Mouse (Mus musculus): Measurements from ENCODE around the gene Zbtb24.
"Not testable (repeated sequence)": the region's sequence is repeated elsewhere in the genome, so short reads cannot be mapped to it uniquely, and the experiment has no call there.

Zbtb24 gene

DNA sequence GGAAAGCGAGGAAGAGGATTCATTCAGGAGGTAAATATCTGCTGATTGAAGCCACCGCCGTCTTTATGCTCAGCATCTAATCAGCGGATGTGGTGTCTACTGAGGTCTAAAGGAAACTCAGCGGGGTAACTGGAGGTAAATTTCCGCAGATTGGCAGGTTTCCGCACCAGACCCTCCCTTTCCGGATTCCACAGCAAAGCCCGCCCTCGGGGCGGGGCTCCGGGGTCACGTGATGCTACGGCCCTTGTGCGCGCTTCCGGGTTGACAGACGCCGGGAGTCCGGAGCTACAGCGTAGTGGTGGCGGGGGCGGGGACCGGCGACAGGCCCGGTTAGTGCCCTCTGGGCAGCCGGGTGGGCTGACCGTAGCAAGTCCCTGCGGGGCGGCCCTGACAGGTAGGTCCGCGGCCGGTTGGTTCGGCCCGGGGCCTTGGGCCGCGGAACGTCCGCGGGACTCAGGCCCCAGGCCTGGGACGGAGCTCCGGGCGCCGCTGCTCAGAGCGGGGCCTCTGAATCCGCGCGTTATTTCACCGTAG is at the start of gene Zbtb24:
Gene Zbtb24, plus strand, starts transcription at position 247 of the 534 bp plus-strand sequence.
- DNase-seq = peak; percentile 99

DNA sequence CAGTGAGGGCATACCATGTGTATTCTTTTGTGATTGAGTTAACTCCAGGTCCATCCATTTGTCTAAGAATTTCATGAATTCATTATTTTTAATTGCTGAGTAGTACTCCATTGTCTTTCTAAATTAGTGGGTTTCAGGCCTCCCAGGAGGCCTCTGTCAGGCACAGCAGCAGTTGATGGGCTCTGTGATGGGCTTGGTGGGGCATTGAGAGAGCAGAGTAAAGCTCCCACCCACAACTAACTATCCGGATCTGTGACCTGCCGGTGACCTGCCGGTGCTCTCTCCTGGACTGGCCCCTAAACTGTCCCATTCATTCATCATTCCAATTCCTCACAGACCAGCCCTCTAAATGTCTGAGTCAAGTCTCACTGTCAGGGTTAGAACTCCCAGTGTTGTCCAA is 49.1 kb upstream of the Zbtb24 start:
- no peak for DNase-seq

DNA sequence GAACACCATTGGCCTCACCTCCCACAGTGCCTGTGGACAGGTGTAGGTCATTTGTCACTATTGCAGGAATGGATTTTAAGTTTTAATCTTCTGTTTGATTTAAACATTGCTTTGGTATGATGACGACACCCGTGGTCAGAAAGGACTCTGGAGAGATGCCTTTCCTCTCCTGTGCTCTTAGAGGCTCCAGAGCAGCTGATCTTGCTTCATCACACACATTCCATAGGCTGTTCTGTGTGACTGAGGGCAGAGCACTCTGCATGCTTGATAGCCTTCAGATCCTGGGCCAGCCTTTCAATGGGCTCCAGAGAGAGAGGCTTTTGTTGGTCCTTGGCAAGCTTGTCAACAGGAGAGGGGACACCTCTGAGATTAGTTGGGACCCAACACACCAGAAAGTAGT is 46.8 kb upstream of the Zbtb24 start:
- DNase-seq = no peak

DNA sequence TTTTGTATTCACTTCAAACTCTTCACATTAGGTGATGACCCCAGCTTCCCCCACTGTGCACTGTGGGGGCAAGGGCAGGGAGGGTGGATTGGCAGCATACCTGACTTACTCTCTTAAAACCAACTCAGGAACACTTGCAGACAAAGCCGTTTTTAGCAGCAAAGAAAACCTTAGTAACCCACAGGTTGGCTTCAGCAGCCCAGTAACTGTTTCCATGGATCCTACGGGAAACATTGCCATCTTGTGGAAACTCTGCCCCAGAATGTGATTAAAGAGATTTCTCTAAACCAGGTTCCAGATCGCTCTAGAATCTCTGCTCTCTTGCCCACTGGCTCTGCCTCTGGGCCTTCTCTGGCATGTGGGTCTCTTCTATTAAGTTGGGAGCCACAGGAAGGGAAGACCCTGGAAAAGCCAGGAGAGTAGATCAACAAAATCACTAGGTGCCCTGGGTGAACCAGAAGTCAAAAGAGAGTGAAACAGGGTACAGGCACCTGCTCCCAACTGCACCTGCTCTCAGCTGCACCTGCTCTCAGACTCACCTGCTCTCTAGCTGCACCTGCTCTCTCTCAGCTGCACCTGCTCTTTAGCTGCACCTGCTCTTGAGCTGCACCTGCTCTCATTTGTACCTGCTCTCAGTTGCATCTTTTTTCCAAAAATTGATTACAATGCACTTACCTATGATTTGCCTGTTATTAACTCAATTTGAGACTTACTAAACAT is 46.1 kb upstream of the Zbtb24 start:
- peak; percentile 10 to 26 for DNase-seq

DNA sequence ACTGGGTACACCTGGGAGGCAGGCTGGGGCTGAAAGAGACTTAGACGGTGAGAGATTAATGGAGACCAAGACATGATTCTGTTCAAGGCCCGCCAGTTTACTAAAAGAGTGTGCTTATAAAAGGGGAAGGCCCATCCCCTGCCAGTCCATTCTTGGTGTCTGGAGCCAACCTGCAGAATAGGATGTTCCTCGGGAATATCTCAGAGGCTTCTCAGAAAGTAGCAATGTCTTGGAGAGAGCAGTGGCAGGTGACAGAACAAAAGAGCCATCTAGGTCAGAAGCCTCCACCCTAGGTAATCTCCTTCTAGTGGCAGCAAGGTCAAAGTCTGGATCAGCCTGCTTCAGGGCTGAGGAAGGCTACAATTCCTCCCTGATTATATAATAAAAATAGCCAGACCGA is 40.0 kb upstream of the Zbtb24 start:
- not testable (repeated sequence) for DNase-seq

DNA sequence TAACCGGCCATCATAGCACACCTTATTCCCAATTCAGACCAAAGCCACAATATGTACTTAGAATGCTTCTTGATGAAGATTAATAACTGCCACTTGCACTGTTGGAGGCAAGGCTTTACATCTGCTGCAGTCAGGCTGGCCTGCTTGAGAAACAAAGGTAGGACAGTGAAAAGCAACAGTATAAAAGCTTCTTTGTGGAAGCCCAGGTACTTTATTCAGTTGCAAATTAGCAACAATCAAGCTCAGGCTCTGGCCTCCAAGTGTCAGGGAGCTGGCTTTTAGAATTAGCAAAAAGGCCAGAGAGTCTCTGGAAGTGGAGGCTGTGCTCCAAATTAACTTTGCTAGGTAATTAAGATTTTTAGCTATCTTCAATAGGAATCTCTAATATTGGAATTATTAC is 39.4 kb upstream of the Zbtb24 start:
- not testable (repeated sequence) for DNase-seq

DNA sequence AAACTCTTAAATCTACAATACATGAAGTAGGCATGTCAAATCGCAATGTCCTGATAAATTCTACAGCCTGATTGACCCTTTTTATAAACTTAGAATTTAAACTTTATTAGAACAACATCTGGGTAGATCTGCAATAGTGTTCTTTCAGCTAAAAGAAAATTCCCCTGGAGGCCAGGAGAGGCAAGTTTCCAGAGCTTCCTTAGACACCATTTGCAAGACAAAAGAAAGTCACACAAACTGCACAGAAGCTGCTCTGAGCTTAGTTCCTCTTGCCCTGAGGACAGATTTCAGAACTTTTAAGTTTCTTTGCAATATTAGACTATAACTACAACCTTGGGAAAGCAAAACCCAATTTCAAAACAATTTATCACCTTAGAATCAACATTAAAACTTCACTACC is 36.7 kb upstream of the Zbtb24 start:
- DNase-seq = not testable (repeated sequence)

DNA sequence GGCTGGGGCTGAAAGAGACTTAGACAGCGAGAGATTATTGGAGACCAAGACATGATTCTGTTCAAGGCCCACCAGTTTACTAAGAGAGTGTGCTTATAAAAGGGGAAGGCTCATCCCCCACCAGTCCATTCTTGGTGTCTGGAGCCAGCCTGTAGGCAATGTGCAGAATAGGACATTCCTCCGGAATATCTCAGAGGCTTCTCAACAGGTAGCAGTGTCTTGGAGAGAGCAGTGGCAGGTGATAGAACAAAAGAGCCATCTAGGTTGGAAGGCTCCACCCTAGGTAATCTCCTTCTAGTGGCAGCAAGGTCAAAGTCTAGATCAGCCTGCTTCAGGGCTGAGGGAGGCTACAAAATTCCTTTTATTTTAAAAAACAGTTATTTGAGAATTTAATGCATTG is 34.8 kb upstream of the Zbtb24 start:
- DNase-seq = not testable (repeated sequence)

DNA sequence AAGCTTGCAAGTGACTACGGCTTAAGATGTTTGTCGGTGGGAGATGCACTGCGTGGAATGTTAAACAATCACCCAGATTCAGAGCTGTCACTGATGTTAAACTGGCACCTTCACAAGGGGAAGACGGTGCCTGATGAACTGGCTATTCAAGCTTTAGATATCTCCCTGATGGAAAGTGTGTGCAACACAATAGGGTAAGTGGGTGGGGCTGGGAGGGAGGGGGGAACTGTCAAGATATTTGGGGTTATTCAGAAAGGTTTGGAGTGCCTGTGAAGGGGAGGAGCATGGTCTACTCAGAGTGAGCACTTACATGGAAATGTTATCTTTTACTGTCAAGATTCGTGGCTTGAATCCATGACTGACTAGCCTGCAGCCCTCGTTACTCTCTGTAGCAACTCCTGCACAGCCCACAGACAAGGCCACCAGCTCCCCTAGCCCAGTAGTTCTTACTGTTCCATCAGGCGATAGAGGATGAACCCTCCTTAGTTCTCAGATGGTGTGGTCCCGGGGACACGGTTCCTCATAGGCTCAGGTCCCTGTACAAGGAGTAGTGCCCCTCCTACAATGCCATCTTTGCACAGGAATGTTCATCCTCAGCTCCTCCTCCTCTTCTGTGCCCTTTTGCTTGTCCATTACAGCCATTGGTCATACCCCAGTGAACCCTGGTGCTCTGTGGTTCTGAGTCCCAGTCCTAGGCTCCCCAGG is 29.5 kb upstream of the Zbtb24 start:
- no peak for DNase-seq

DNA sequence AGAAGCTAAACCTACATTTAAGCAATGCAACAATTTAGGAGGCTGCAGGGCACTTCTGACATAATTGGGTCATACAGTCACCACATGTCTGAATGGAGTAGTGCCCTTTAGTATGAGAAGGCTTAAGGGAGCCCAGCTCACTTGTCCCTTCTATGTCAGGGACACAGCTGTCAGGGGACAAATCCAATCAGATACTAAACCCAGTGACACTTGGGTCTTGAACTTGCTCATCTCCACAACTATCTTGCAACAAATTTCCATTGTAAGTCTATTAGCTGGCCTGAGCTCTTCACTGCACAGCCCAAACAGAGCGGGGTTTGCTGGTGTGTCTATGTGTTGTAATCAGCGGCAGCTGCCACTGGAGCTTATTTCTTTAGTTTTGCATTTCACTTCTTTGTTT is 26.5 kb upstream of the Zbtb24 start:
- DNase-seq = no peak

DNA sequence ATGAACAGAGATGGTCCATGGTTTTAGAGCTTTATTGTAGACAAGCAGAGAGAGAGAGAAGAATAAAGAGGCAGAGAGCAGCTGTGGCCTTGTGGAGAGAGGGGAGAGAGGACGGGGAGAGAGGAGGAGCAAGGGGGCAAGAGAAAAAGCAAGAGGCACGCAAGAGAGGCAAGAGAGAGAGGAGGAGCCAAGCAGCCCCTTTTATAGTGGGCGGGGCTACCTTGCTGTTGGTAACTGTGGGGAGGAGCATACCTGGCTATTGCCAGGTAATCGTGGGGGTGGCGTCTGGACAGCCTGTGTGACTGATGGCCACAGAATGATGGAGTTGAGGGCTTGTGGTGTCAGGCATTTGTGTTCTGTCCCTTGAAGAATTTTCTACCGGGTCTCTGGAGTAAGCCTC is 23.8 kb upstream of the Zbtb24 start:
- DNase-seq = no peak

DNA sequence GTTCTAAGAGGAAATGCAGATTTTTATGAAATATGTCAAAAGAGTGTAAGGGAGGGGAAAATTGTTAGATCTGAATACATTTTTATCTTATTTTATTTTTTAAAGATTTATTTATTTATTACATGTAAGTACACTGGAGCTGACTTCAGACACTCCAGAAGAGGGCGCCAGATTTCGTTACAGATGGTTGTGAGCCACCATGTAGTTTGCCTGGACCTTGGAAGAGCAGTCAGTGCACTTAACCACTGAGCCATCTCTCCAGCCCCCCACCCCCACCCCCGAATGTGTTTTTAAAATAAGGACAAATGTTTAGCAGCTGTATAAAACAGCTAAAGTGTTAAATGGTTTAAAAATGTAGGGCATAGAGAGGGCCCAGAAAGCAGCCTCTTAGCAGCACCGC is 15.6 kb upstream of the Zbtb24 start:
- peak; percentile 73 to 74 for DNase-seq

DNA sequence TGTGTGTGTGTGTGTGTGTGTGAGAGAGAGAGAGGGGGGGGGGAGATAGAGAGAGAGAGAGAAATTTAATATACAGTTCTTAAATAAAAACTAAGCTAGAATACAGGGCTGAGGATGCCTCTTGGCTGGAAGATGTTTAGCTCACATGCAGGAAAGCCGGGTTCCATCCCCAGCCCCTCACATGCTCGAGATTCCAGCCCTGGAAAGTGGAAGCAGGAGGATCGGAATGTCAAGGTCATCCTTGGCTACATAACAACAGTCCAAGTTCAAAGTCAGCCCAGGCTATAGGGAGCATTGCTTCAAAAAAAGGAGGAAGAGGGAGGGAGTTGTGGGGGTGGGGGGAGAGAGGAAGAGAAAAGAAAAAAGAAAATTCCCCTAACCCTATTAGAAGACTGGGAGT is 15.0 kb upstream of the Zbtb24 start:
- no peak for DNase-seq

DNA sequence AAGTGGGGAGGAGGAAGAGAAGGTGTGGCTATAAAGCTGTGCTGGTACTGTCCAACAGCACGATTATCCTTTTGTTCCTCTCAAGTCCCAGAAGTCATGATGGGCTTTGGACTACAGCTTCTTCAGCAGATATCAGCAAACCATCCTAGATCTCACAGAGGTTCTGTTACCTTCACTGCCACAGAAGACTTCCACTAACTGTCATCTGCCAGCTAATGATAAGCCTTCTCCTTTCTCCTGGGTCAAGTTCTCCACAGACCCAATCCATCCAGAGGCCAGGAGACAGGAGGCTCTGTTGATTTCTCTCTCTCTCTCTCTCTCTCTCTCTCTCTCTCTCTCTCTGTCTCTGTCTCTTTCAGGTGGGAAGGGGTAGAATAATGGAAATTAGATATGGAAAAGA is 2.0 kb upstream of the Zbtb24 start:
- no peak for DNase-seq

DNA sequence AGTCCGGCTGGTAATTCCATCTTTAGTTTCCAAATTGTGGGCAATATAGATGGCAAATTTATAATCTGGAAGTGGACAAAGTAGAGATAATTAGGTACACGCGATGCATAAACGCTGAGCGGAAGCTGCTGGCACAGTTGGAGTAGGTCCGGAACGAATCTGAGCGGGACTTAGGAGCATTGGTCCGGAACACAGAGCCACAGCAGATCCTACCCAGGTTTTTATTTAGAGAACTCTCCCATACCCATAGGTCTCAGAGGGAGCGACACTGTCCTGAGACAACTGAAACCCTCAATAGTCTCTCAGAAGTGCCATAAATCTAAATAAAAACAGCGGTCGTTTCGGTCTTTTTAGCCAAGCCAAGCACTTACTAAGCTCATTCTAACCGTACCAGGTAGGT is 499 bp upstream of the Zbtb24 start:
- peak; percentile 45 to 72 for DNase-seq

DNA sequence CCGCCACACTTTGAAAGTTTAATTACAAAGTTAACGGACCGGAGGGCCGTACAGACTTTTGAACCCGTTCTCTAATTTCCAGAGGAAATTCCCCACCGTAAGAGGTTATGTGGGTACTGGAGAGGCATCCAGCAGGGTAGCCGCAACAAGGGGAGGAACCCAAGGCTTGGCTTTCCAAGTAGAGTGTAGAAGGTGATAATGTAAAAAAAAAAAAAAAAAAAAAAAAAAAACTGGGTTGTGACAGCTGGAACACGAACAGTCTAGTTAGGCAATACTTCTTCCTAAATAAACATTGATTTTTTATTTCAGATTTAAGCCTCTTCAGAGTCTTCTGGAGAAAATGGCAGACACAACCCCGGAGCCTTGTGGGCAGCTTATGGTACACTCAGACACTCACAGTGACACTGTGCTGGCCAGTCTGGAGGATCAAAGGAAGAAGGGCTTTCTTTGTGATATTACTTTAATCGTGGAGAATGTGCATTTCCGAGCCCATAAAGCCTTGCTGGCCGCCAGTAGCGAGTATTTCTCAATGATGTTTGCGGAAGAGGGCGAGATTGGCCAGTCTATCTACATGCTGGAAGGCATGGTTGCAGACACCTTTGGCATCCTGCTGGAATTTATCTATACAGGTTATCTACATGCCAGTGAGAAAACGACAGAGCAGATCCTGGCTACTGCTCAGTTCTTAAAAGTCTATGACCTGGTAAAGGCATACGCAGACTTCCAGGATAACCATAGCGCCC is 768 bp downstream of the Zbtb24 start:
- DNase-seq = no peak

DNA sequence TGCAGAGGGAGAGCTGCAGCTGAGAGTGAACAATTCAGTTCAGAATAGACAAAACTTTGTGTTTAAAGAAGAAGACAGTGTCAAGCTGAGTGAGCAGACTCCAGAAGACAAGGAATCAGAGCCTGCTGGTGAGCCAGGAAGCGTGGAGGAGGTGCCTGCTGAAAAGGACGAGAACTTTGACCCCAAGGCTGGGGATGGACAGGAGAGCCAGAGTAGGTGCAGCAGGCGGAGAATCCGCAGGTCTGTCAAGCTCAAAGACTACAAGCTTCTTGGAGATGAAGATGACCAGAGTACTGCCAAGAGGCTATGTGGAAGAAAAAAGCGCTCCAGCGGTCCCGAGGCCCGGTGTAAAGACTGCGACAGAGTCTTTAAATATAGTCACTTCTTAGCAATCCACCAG is 1.5 kb downstream of the Zbtb24 start:
- no peak for DNase-seq

DNA sequence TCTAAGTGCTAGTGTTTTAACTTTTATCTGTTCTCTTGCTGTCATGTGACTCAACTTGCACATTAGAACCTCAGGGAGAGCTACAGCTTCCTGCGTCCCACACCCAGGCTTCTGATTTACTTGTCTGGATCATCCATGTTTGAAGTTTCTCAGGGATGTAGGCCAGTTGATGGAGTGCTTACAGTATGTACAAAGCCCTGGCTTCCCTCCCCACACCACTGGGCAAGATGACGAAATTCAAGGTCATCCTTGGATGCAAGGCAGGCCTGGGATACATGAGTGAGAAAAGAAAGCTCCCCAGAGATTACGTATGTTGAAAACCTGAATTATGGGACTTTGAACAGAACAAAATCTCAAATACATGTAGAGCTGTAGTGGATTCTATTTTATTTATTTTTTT is 2.6 kb downstream of the Zbtb24 start:
- no peak for DNase-seq

DNA sequence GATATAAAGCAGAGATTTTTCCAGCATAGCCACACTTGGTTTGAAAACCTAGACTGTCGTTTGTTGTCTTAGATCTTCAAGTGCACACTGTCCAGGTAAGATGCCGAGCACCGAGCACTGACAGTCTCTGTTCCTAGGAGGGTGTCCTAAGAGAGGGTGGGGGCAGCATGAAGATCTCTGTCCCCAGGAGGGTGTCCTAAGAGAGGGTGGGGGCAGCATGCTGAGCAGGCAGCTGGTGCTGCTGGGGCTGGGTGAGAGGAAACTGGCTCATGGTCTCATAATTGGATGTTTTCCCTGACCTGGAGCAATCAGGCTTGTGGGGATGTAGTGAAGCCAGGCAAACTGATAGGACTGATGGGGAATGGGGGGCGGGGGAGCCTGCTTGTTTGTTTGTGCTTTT is 9.8 kb downstream of the Zbtb24 start:
- peak in 1 of 2 experiments; percentile 15 for DNase-seq

DNA sequence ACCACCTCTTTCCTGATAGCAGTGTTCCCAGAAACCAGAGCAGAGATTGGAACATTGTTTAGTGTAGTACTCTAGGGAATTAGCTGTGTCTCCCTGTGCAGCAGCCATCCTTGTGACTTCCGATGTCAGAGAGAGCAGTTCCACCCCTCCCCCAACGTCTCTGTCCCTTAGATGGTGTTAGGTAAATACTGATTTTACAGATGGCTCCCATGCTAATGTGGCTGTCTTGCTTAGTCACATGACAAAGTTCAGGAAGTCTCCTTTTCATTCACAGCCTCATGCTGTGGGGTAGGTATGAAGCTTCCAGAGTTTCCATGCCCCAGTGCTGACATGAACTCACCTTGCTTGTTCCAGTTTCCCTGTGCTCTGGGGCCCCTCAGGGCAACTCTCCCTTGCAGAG is 10.3 kb downstream of the Zbtb24 start:
- peak in 1 of 2 experiments; percentile 25 for DNase-seq

DNA sequence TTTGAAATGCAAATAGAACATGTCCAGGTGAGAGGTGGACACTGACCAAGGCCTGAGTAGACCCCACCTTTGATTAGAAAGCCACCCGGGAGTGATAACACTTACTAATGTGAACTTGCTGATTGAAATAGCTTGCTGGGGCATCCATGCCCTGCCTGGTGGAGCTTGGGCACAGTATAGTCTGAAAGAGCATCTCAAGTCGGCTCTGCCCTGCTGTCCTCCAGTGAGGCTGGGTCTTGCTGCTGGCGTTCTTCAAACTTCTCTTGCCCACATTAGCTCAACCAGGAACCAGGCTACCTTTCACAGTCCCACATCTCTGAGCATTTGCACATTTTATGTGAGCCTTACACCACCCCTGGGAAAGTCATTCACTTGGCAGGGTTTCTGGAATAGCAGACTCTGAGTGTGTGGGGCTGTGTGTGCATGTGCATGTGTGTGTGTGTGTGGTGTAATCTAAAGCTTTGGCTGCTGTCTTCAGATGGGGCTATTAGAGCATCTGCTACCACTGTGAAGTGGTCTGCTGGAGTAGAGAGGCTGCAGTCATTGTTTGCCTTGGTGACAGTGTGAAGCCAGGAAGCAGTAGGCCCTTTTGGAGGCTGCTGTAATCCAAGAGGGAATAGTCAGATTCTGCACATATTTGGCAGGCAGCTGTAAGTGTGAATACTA is 11.0 kb downstream of the Zbtb24 start:
- DNase-seq = peak in 1 of 2 experiments; percentile 8

DNA sequence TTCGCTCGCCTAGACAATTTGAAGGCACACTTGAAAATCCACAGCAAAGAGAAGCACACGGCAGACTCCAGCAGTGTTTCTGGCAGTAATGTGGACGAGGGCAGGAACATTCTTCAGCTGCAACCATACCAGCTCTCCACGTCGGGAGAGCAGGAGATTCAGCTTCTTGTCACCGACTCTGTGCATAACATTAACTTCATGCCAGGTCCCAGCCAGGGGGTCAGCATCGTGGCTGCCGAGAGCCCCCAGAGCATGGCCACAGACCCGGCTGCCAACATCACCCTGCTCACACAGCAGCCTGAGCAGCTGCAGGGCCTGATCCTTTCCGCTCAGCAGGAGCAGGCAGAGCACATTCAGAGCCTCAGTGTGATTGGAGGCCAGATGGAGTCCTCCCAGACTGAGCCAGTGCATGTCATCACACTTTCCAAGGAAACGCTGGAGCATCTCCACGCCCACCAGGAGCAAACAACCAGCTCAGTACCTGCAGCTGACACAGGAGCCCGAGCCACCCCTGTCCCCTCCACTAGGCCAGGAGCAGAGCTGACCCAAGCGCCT is 14.3 kb downstream of the Zbtb24 start:
- DNase-seq = peak; percentile 43 to 56

DNA sequence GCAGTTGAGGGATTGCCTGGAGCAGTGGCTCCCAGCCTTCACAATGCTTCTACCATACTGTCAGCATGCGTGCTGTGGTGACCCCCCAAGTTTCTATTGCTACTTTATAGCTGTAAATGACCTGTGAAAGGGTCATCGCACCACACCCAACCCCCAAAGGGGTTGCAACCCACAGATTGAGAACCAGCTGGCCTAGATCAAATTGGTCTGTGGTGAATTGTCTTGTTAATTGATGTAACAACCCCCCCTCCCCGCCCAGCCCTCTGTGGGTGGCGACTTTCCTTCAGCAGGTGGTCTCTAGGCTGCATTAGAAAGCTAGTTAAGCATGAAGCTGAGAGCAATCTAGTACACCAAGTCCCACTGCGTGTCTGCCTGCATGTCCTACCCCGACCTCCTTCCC is 17.1 kb downstream of the Zbtb24 start:
- DNase-seq = no peak

All from cerebellum, postnatal 10 days (tissue).